In genomic region chr9:119352060-119352459, GRCm38 (mm10) we compare ENCODE assay signal across 9 mouse cellular contexts. TPM values are rescaled to one million over a fixed set of nuclear protein-coding genes. Genes with fewer than 3 reads are reported as not detected.
DNase-seq lines count a peak whose midpoint lies in the region; ATAC-seq and TF ChIP-seq lines count a peak whose summit lies in the region.
"Had no signal": no experiment of that assay in that cellular context is flagged by ENCODE, and none has a peak within 500 bp of the region (broad histone marks: within the 10 kb centered on the region; RNA-seq: fewer than 3 reads in every experiment).

No protein-coding gene starts in this region.

- H3K4me3 ChIP-seq in gastrocnemius, adult 2 months: no peak overlapping the region
- H3K4me3 ChIP-seq in hindbrain, embryonic 15.5 days: no peak overlapping the region
- H3K4me3 ChIP-seq: limb, embryonic 15.5 days had no signal

- H3K36me3 ChIP-seq in hindbrain, embryonic 15.5 days: peaks cover 26% of the 10 kb centered on the region

- 24% methylated on average over 4 of the region's 4 CpGs for WGBS in hindbrain, embryonic 15.5 days

- H3K4me2 ChIP-seq in hindbrain, embryonic 15.5 days: no peak overlapping the region
- H3K4me2 ChIP-seq: limb, embryonic 15.5 days had no signal

- no peaks in the 10 kb centered on the region for H3K4me1 ChIP-seq in hindbrain, embryonic 15.5 days (replicated peaks)
- H3K4me1 ChIP-seq: limb, embryonic 15.5 days had no signal

- H3K9me3 ChIP-seq in hindbrain, embryonic 15.5 days: no peaks in the 10 kb centered on the region
- H3K9me3 ChIP-seq: limb, embryonic 15.5 days had no signal

- no peaks in the 10 kb centered on the region for H3K27me3 ChIP-seq in hindbrain, embryonic 15.5 days
- H3K27me3 ChIP-seq: limb, embryonic 15.5 days had no signal

- peak; percentile 93 for TF ChIP-seq CTCF in gastrocnemius, adult 2 months (IDR thresholded peaks at IDR 0.05)

- ATAC-seq in hindbrain, embryonic 15.5 days (ENCODE audit: low FRiP score, low read depth): peak; percentile 64; the same call in 1 of the 2 replicates

- peak; percentile 52 for DNase-seq in WW6 (ENCODE audit: low read depth, low spot score)
- DNase-seq in cerebellum, postnatal 10 days: peak; percentile 86 to 92
- DNase-seq in gastrocnemius, adult 2 months: peak; percentile 87
- peak; percentile 39 to 53 for DNase-seq in layer of hippocampus, postnatal 36 days
- peak; percentile 81 to 87 for DNase-seq in lung, postnatal 4 days
- DNase-seq in right cerebral cortex, postnatal 14 days: peak; percentile 85
- peak; percentile 50 for DNase-seq in urinary bladder, postnatal 10 days (ENCODE audit: low spot score)

- no peak overlapping the region for H3K9ac ChIP-seq in hindbrain, embryonic 15.5 days
- H3K9ac ChIP-seq: limb, embryonic 15.5 days had no signal

- intact Hi-C loops in gastrocnemius, adult 2 months (cut with DNase I): loop anchor here (5.0 kb wide), 3 partner anchors 110 to 245 kb away; partner anchors contain the start of genes Acaa1b and Gm47289

- no peak overlapping the region for H3K27ac ChIP-seq in gastrocnemius, adult 2 months
- H3K27ac ChIP-seq in hindbrain, embryonic 15.5 days (replicated peaks): no peak overlapping the region
- H3K27ac ChIP-seq: limb, embryonic 15.5 days had no signal

RNA-seq across cellular contexts. Expression of gene Xylb, which starts 5.1 kb away (rescaled TPM):
- under 1 TPM; 0.13 to 0.14 TPM for total RNA-seq in gastrocnemius, adult 2 months (2021)
- polyA plus RNA-seq in hindbrain, embryonic 15.5 days (2015; fragmentation: Nextera tagmentation; extraction: Ambion mirVana): 2.9 and 3.8 TPM in 2 replicates
- 1 to 10 TPM; 4.2 to 5.0 TPM for total RNA-seq in layer of hippocampus, postnatal 36 days (2021)

RNA-seq across cellular contexts. Expression of gene Myd88, which starts 10.8 kb away (rescaled TPM):
- total RNA-seq in gastrocnemius, adult 2 months (2021): 1 to 10 TPM; 4.3 to 5.0 TPM
- polyA plus RNA-seq in hindbrain, embryonic 15.5 days (2015; fragmentation: Nextera tagmentation; extraction: Ambion mirVana): 6.6 and 6.8 TPM in 2 replicates
- 1 to 10 TPM; 5.8 to 8.5 TPM for total RNA-seq in layer of hippocampus, postnatal 36 days (2021)

RNA-seq across cellular contexts. Expression of gene Acaa1a, which starts 12.6 kb away (rescaled TPM):
- total RNA-seq in gastrocnemius, adult 2 months (2021): 10 to 100 TPM; 31.1 to 42.3 TPM
- 111 and 125 TPM in 2 replicates for polyA plus RNA-seq in hindbrain, embryonic 15.5 days (2015; fragmentation: Nextera tagmentation; extraction: Ambion mirVana)
- total RNA-seq in layer of hippocampus, postnatal 36 days (2021): 10 to 100 TPM; 68.1 to 76.4 TPM

RNA-seq across cellular contexts. Expression of gene Slc22a14, which starts 13.3 kb away (rescaled TPM):
- not detected for total RNA-seq in gastrocnemius, adult 2 months (2021)
- polyA plus RNA-seq in hindbrain, embryonic 15.5 days (2015; fragmentation: Nextera tagmentation; extraction: Ambion mirVana): 0.07 TPM in 1 of 2 replicates, not detected in the other
- not detected for total RNA-seq in layer of hippocampus, postnatal 36 days (2021)
- polyA plus RNA-seq: limb, embryonic 15.5 days had no signal

RNA-seq across cellular contexts. Expression of gene Oxsr1, which starts 29.8 kb away (rescaled TPM):
- total RNA-seq in gastrocnemius, adult 2 months (2021): 10 to 100 TPM; 55.9 to 64.1 TPM
- polyA plus RNA-seq in hindbrain, embryonic 15.5 days (2015; fragmentation: Nextera tagmentation; extraction: Ambion mirVana): 13.8 TPM in 2 replicates
- 10 to 100 TPM; 28.2 to 31.1 TPM for total RNA-seq in layer of hippocampus, postnatal 36 days (2021)

Comparison
In these comparisons a context has a peak if more than half of its experiments do, and no peak if none do; other contexts are left out.
1. RNA of gene Xylb, which starts 5.1 kb away (total RNA-seq): 4.2 to 5.0 TPM in layer of hippocampus, postnatal 36 days; 0.13 to 0.14 TPM in gastrocnemius, adult 2 months; every median in the first group is over 4 times any median in the second.
2. Peak in every context shown above with its lines, with median percentiles within 50 percentile points of each other: DNase-seq.